Mouse (Mus musculus) kidney, embryonic 16.5 days (tissue): Measurements from ENCODE around the gene Ccdc134. TPM values are rescaled to one million over a fixed set of nuclear protein-coding genes. Genes with fewer than 3 reads are reported as not detected.

Experiments
- polyA plus RNA-seq: library from polyadenylated mRNA; unstranded; fragments of >200 nt; fragmentation: Nextera tagmentation; extraction: Ambion mirVana; gene quantifications from 2 replicates; pipeline ENCODE4 v1.2.1, GENCODE M21; 2015

The Ccdc134 gene
- polyA plus RNA-seq, 1 experiment from 2014 or later = 17.3 TPM

Other genes starting within 250 kb of the Ccdc134 start
- gene Polr3h, start 201.7 kb upstream of the Ccdc134 start, polyA plus RNA-seq = 95.5 and 98.5 TPM in 2 replicates
- gene Csdc2, start 191.2 kb upstream of the Ccdc134 start, polyA plus RNA-seq = 35.2 and 38.1 TPM in 2 replicates
- 33.6 and 37.3 TPM in 2 replicates for gene Pmm1, start 167.0 kb upstream of the Ccdc134 start, polyA plus RNA-seq
- not detected in 2 replicates for gene 1700029P11Rik, start 147.4 kb upstream of the Ccdc134 start, polyA plus RNA-seq
- gene Xrcc6, start 140.1 kb upstream of the Ccdc134 start, polyA plus RNA-seq = 89.2 and 89.4 TPM in 2 replicates
- 28.4 and 28.9 TPM in 2 replicates for gene Desi1, start 94.1 kb upstream of the Ccdc134 start, polyA plus RNA-seq
- 283 and 300 TPM in 2 replicates for gene Snu13, start 80.3 kb upstream of the Ccdc134 start, polyA plus RNA-seq
- not detected in 2 replicates for gene 4930407I10Rik, start 68.8 kb upstream of the Ccdc134 start, polyA plus RNA-seq
- 0.10 TPM in 1 of 2 replicates, not detected in the other for gene Mei1, start 57.9 kb upstream of the Ccdc134 start, polyA plus RNA-seq
- gene Srebf2, start 19.3 kb downstream of the Ccdc134 start, polyA plus RNA-seq = 134 and 144 TPM in 2 replicates
- gene Shisa8, start 84.9 kb downstream of the Ccdc134 start, polyA plus RNA-seq = 0.41 and 0.62 TPM in 2 replicates
- 0.15 TPM in 1 of 2 replicates, not detected in the other for gene Tnfrsf13c, start 96.4 kb downstream of the Ccdc134 start, polyA plus RNA-seq
- 65.9 and 71.2 TPM in 2 replicates for gene Cenpm, start 116.8 kb downstream of the Ccdc134 start, polyA plus RNA-seq
- gene 1500009C09Rik, start 124.5 kb downstream of the Ccdc134 start, polyA plus RNA-seq = not detected in 2 replicates
- gene Sept3, start 147.0 kb downstream of the Ccdc134 start, polyA plus RNA-seq = 8.6 and 11.3 TPM in 2 replicates
- 0.41 and 0.61 TPM in 2 replicates for gene Wbp2nl, start 171.0 kb downstream of the Ccdc134 start, polyA plus RNA-seq
- gene Naga, start 211.0 kb downstream of the Ccdc134 start, polyA plus RNA-seq = 81.9 and 87.4 TPM in 2 replicates
- 10.4 and 12.5 TPM in 2 replicates for gene Pheta2, start 211.0 kb downstream of the Ccdc134 start, polyA plus RNA-seq
- gene Smdt1, start 211.0 kb downstream of the Ccdc134 start, polyA plus RNA-seq = 319 and 325 TPM in 2 replicates
- 415 and 434 TPM in 2 replicates for gene Ndufa6, start 226.4 kb downstream of the Ccdc134 start, polyA plus RNA-seq